Mouse (Mus musculus): Measurements from ENCODE around the gene Galnt14. TPM values are rescaled to one million over a fixed set of nuclear protein-coding genes. Genes with fewer than 3 reads are reported as not detected.

Galnt14 gene
- polyA plus RNA-seq, 2 experiments, result 3.0 to 4.9 TPM

GRCm38 (mm10) chr17:73716684-73717083 is 6.4 kb upstream of the Galnt14 start:
- H3K4me2 ChIP-seq (replicated peaks; ENCODE audit: low read depth, low read length, severe bottlenecking), result no peak overlapping the region
- H3K9ac ChIP-seq (ENCODE audit: low read depth, low read length, severe bottlenecking), result no peak overlapping the region
- ATAC-seq (ENCODE audit: low FRiP score, low read depth) (no peak), DNase-seq (ENCODE audit: low spot score) (no peak)
- no peaks in the 10 kb centered on the region for H3K9me3 ChIP-seq (ENCODE audit: control insufficient read depth, low read length)
- peaks cover 3% of the 10 kb centered on the region for H3K27me3 ChIP-seq (ENCODE audit: control insufficient read depth, insufficient read depth, low read length)
- H3K4me3 ChIP-seq (replicated peaks; ENCODE audit: low read length), result no peak overlapping the region
- 74% methylated on average over 3 of the region's 3 CpGs for WGBS
- TF ChIP-seq POLR2A (IDR thresholded peaks at IDR 0.05; ENCODE audit: borderline replicate concordance, extremely low read depth, insufficient read depth, insufficient read length), result no peak
- H3K27ac ChIP-seq (replicated peaks; ENCODE audit: low read depth, low read length), result no peak overlapping the region
- no peaks in the 10 kb centered on the region for H3K36me3 ChIP-seq (ENCODE audit: control insufficient read depth, insufficient read depth, low read length)
- H3K4me1 ChIP-seq (ENCODE audit: control insufficient read depth, insufficient read depth, low read length), result no peaks in the 10 kb centered on the region

GRCm38 (mm10) chr17:73714440-73715221 is 4.4 kb upstream of the Galnt14 start:
- peaks cover 5% of the 10 kb centered on the region; the same call in 1 of the 2 replicates for H3K4me1 ChIP-seq (ENCODE audit: control insufficient read depth, insufficient read depth, low read length)
- no peak overlapping the region for H3K4me2 ChIP-seq (replicated peaks; ENCODE audit: low read depth, low read length, severe bottlenecking)
- no peak for ATAC-seq (ENCODE audit: low FRiP score, low read depth)
- no peak overlapping the region for H3K27ac ChIP-seq (replicated peaks; ENCODE audit: low read depth, low read length)
- no peak overlapping the region for H3K4me3 ChIP-seq (replicated peaks; ENCODE audit: low read length)
- no peaks in the 10 kb centered on the region for H3K36me3 ChIP-seq (ENCODE audit: control insufficient read depth, insufficient read depth, low read length)
- WGBS, result 83% methylated on average over 8 of the region's 8 CpGs
- H3K27me3 ChIP-seq (ENCODE audit: control insufficient read depth, insufficient read depth, low read length), result peaks cover 20% of the 10 kb centered on the region
- H3K9ac ChIP-seq (ENCODE audit: low read depth, low read length, severe bottlenecking), result no peak overlapping the region
- no peak for TF ChIP-seq POLR2A (IDR thresholded peaks at IDR 0.05; ENCODE audit: borderline replicate concordance, extremely low read depth, insufficient read depth, insufficient read length)
- no peak for DNase-seq (ENCODE audit: low spot score)
- H3K9me3 ChIP-seq (ENCODE audit: control insufficient read depth, low read length), result no peaks in the 10 kb centered on the region

- no peak for TF ChIP-seq POLR2A (IDR thresholded peaks at IDR 0.05; ENCODE audit: borderline replicate concordance, extremely low read depth, insufficient read depth, insufficient read length)
- Histone ChIP-seq H3K27me3 (ENCODE audit: control insufficient read depth, insufficient read depth, low read length) (peaks cover 27% of the 10 kb centered on the region), H3K4me2 (replicated peaks; ENCODE audit: low read depth, low read length, severe bottlenecking) (no peak overlapping the region), H3K4me1 (ENCODE audit: control insufficient read depth, insufficient read depth, low read length) (peaks cover 11% of the 10 kb centered on the region), H3K9me3 (ENCODE audit: control insufficient read depth, low read length) (no peaks in the 10 kb centered on the region), H3K4me3 (replicated peaks; ENCODE audit: low read length) (no peak overlapping the region), H3K9ac (ENCODE audit: low read depth, low read length, severe bottlenecking) (no peak overlapping the region), H3K36me3 (ENCODE audit: control insufficient read depth, insufficient read depth, low read length) (no peaks in the 10 kb centered on the region), H3K27ac (replicated peaks; ENCODE audit: low read depth, low read length) (no peak overlapping the region)
- 34% methylated on average over 11 of the region's 11 CpGs for WGBS
- ATAC-seq (ENCODE audit: low FRiP score, low read depth) (no peak), DNase-seq (ENCODE audit: low spot score) (no peak)
Measured at GRCm38 (mm10) chr17:73713347-73713746, 3.1 kb upstream of the Galnt14 start.

- WGBS, result 59% methylated on average over 15 of the region's 15 CpGs
Measured at GRCm38 (mm10) chr17:73711919-73712318, 1.7 kb upstream of the Galnt14 start.

GRCm38 (mm10) chr17:73709131-73710041 is 867 bp downstream of the Galnt14 start:
- Histone ChIP-seq H3K27me3 (ENCODE audit: control insufficient read depth, insufficient read depth, low read length) (peaks cover 30% of the 10 kb centered on the region), H3K27ac (replicated peaks; ENCODE audit: low read depth, low read length) (no peak overlapping the region), H3K36me3 (ENCODE audit: control insufficient read depth, insufficient read depth, low read length) (no peaks in the 10 kb centered on the region), H3K4me2 (replicated peaks; ENCODE audit: low read depth, low read length, severe bottlenecking) (peak overlapping the region; percentile 97), H3K4me1 (ENCODE audit: control insufficient read depth, insufficient read depth, low read length) (peaks cover 11% of the 10 kb centered on the region), H3K4me3 (replicated peaks; ENCODE audit: low read length) (peak overlapping the region; percentile 59), H3K9me3 (ENCODE audit: control insufficient read depth, low read length) (0 out of 2 replicates have a peak, but pooled peaks cover 3% of the 10 kb centered on the region), H3K9ac (ENCODE audit: low read depth, low read length, severe bottlenecking) (peak overlapping the region; percentile 62)
- ATAC-seq (ENCODE audit: low FRiP score, low read depth), result no peak
- no peak for TF ChIP-seq POLR2A (IDR thresholded peaks at IDR 0.05; ENCODE audit: borderline replicate concordance, extremely low read depth, insufficient read depth, insufficient read length)
- WGBS, result 2% methylated on average over 35 of the region's 43 CpGs
- no peak for DNase-seq (ENCODE audit: low spot score)

More at GRCm38 (mm10) chr17:73711919-73712318, 1.7 kb upstream of the Galnt14 start:
- ATAC-seq (ENCODE audit: low FRiP score, low read depth), result no peak
- H3K4me3 ChIP-seq (replicated peaks; ENCODE audit: low read length), result no peak overlapping the region
- H3K36me3 ChIP-seq (ENCODE audit: control insufficient read depth, insufficient read depth, low read length), result no peaks in the 10 kb centered on the region
- H3K27me3 ChIP-seq (ENCODE audit: control insufficient read depth, insufficient read depth, low read length), result peaks cover 30% of the 10 kb centered on the region
- H3K9me3 ChIP-seq (ENCODE audit: control insufficient read depth, low read length), result 0 out of 2 replicates have a peak, but pooled peaks cover 3% of the 10 kb centered on the region
- no peak overlapping the region for H3K9ac ChIP-seq (ENCODE audit: low read depth, low read length, severe bottlenecking)
- no peak for DNase-seq (ENCODE audit: low spot score)
- no peak overlapping the region for H3K27ac ChIP-seq (replicated peaks; ENCODE audit: low read depth, low read length)
- TF ChIP-seq POLR2A (IDR thresholded peaks at IDR 0.05; ENCODE audit: borderline replicate concordance, extremely low read depth, insufficient read depth, insufficient read length), result no peak
- no peak overlapping the region for H3K4me2 ChIP-seq (replicated peaks; ENCODE audit: low read depth, low read length, severe bottlenecking)
- peaks cover 11% of the 10 kb centered on the region for H3K4me1 ChIP-seq (ENCODE audit: control insufficient read depth, insufficient read depth, low read length)
